Mouse (Mus musculus): ENCODE measurements around the gene Ccnd3.
"Not testable (repeated sequence)": the region's sequence is repeated elsewhere in the genome, so short reads cannot be mapped to it uniquely, and the experiment has no call there.

Ccnd3 gene

GRCm38 (mm10) chr17:47596839-47597164, 92.0 kb downstream of the Ccnd3 start:
- no peak for DNase-seq

GRCm38 (mm10) chr17:47597261-47597660, 92.4 kb downstream of the Ccnd3 start:
- no peak for DNase-seq

GRCm38 (mm10) chr17:47597838-47598579, 93.2 kb downstream of the Ccnd3 start:
- DNase-seq, result peak; percentile 31

- not testable (repeated sequence) for DNase-seq
Observed at GRCm38 (mm10) chr17:47598580-47599304, 93.9 kb downstream of the Ccnd3 start.

GRCm38 (mm10) chr17:47599511-47600297, 94.9 kb downstream of the Ccnd3 start:
- peak; percentile 21 for DNase-seq

DNA sequence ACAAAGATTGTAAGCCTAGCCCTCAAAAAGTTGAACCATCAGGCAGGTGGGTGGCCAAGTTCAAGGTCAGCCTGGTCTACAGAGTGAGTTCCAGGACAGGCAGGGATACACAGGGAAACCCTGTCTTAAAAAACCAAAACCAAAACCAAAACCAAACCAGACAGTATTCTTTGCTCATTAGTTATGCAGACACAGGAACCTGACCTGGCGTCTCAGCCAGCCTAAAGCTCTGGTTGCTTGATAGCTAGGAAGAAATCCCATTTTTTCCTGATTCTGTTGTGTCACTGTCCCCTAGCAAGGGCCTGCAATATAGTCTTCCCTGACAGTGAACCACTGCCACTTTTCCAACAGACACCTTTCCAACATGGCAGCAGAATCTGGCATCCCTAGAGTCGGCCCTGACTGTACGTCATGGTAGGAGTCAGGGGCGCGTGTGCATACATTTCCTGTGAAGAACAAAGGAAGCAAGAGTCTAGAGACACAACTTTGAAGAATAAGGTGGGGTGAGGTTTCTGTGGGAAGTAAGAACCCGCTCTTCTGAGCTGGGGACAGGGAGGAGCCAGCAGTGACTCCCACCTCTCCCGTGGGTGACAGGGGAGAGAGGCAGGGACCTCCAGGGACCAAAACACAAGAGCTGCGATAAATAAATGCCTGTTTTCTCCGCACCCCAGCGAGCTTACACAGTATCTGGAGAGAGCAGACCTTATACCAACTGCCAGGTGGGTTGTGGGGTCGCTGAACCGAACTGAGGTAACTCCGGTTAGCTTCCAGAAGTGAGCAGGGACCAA, 95.9 kb downstream of the Ccnd3 start:
- DNase-seq, result no peak

DNA sequence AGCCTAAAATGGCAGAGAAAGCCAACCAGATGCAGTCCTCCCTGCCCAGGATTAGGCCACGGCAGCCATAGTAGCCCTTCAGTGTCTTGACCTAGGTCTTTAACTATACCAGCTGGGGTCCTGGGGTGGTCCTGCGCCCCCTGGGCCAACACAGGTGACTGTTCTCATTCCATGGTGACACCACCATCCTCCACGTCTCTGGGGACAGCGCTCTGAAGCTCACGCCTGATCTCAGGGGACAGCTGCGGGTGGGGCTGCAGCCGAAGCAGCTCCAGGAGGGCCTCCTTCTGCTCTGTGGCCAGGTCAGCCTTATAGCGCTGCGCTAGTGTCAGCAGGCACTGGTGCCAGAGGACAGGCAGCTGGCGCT, 96.5 kb downstream of the Ccnd3 start:
- no peak for DNase-seq

- DNase-seq, result no peak
Observed at GRCm38 (mm10) chr17:47602289-47602688, 97.4 kb downstream of the Ccnd3 start.

DNA sequence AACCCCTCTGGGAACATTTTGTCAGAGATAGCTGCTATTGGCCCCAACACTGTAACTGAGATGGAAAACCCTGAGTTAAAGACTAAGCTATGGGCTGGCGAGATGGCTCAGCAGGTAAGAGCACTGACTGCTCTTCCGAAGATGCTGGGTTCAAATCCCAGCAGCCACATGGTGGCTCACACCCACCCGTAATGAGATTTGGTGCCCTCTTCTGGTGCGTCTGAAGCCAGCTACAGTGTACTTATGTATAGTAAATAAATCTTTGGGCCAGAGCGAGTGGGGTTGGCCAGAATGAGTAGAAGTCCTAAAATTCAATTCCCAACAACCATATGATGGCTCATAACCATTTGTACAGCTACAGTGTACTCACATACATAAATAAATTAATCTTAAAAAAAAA, 101.4 kb downstream of the Ccnd3 start:
- DNase-seq, result no peak

- DNase-seq, result no peak
Observed at GRCm38 (mm10) chr17:47609182-47609581, 104.3 kb downstream of the Ccnd3 start.

DNA sequence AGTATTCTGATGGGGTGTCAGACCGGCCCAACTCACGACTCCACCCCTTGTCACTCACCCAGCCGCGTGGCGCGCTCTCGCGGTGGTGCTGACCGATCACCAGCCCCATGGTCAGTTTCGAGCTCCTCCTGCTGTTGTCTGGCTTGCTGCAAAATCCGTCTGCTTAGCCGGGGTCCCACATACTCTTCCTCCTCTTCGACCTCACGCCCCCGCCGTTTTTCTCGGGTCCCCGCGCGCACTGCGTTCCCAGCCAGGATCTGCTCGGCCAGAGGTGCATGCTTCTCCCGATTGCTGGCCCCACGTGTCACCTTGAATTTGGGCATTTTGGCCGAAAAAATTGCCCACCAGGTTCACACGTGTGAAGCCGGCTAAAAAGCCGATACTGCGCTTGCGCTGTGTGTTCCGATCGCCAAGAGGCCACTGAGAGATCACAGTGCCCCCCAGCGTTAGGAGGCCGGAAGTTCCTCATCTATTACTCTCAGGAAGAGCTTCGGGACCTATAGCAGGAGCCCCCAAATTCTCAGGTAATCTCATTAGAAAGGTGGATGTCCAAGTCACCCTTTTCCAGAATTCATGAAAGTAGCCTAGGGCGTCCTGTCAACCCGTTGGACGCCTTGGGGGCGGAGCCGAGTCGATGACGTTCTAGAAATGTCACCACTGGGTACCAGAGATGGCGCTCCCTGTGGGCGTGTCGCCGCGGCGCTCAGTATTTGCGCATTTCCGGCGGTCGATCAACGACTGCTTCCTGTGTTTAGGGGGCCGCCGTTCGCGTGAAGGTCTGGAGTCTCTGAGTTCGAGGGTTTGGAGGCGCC, 106.2 kb downstream of the Ccnd3 start, which contains the start of the genes Bysl, Med20 and Gm20517:
Gene Bysl, minus strand, starts transcription at position 644 of the 812 bp plus-strand sequence.
Gene Med20, plus strand, starts transcription at position 734 of the 812 bp plus-strand sequence.
Gene Gm20517, plus strand, starts transcription at position 741 of the 812 bp plus-strand sequence.
- DNase-seq, result peak; percentile 94

DNA sequence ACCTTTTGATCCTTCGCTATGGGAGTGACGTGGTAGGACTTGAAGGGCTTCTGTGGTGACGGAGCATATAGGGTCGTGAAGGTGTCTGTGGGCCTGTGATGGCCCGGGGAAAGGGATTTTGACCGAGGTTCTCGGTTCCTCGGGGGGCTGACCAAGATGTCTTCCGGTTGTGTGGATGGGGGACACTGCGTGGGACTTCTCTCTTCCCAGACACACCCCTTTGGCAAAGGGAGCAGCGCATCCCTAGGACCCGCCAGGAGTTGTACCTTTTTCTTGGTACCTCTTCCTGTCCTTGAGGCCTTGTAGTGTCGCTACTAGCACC, 106.8 kb downstream of the Ccnd3 start:
- no peak for DNase-seq

- DNase-seq, result no peak
Observed at GRCm38 (mm10) chr17:47614018-47614417, 109.2 kb downstream of the Ccnd3 start.

DNA sequence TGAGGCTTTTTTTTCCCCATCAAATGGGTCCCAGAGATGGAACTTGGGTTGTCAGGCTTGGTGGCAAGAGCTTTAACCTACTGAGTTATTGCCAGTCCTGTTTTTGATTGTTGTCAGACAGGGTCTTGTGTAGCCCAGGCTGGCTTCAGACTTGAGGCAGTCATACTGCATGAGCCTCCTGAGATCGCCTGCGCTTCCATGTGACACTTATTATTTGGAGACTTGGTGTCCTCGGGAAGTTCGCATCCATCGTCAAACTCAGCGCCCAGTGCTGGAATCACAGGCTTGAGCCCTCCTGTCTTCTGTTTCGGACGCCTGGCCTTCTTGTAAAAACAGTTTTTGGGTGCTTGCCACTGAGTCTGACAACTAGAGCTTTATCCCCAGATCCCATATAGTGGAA, 111.3 kb downstream of the Ccnd3 start:
- no peak for DNase-seq

DNA sequence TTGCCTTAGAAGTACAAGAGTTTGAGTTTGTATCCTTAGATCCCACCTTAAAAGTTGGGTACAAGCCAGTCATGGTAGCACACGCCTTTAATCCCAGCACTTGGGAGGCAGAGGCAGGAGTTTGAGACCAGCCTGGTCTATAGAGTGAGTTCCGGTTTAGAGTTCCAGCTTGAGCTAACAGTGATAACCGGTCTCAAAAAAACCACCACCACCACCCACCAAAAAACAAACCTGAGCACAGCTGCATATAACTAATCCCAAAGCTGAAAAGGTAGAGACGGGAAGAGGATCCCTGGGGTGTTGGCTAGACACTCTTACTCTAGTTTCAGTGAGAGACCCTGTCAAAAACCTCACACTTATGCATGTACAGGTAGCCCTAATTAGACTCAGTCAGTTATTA, 111.8 kb downstream of the Ccnd3 start:
- DNase-seq, result no peak

- DNase-seq, result no peak
Observed at GRCm38 (mm10) chr17:47617605-47618307, 112.9 kb downstream of the Ccnd3 start.

GRCm38 (mm10) chr17:47618556-47619311, 113.9 kb downstream of the Ccnd3 start:
- DNase-seq, result no peak

GRCm38 (mm10) chr17:47622912-47623554, 118.2 kb downstream of the Ccnd3 start:
- DNase-seq, result no peak

DNA sequence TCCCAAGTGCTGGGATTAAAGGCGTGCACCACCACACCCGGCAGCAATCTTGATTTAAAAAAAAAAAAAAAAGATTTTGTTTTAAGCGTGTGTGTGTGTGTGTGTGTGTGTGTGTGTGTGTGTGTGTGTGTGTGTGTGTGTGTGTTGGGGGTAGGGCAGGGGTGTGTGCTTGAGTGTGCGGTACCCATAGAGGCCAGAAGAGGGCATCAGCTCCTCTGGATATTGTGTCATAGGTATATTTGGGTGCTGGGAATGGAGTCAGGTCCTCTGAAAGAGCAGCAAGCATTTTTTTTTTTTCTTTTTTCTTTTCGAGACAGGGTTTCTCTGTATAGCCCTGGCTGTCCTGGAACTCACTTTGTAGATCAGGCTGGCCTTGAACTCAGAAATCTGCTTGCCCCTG, 119.7 kb downstream of the Ccnd3 start:
- DNase-seq, result not testable (repeated sequence)

DNA sequence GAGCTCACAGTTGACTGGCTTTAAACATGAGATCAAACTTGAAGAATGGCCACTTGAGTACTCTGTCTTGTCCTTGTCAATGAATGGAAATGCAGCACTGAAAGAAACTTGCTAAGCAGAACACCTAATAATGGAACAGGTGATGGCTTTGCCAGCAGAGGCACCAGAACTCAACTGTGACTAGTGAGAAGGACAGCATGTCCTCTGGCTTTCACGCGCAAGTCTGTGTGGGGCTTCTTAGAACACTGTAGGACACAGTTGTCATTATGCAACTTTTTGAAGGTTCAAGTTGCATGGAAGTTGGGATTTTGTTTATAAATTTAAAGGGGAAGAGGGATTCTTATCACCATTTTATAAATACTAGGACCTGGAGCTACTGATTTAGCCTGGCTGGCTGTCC, 120.2 kb downstream of the Ccnd3 start:
- DNase-seq, result no peak

All from kidney, adult 11 months (tissue).